Mouse (Mus musculus): ENCODE results near the gene Nmu. TPM values are rescaled to one million over a fixed set of nuclear protein-coding genes. Genes with fewer than 3 reads are reported as not detected.

Nmu gene
- polyA plus RNA-seq, 1 experiment: not detected

- no peak overlapping the region for H3K27ac ChIP-seq (replicated peaks; ENCODE audit: low read depth, low read length)
- H3K4me1 ChIP-seq (ENCODE audit: control insufficient read depth, insufficient read depth, insufficient read length, low read length): peaks cover 11% of the 10 kb centered on the region
- no peak overlapping the region for H3K4me3 ChIP-seq (ENCODE audit: insufficient read depth, low read depth, low read length)
Observed at GRCm38 (mm10) chr5:76288256-76288655, 75.3 kb downstream of the Nmu start.

GRCm38 (mm10) chr5:76287062-76287461, 76.5 kb downstream of the Nmu start:
- Histone ChIP-seq H3K4me1 (ENCODE audit: control insufficient read depth, insufficient read depth, insufficient read length, low read length) (peaks cover 14% of the 10 kb centered on the region), H3K4me3 (ENCODE audit: insufficient read depth, low read depth, low read length) (no peak overlapping the region), H3K27ac (replicated peaks; ENCODE audit: low read depth, low read length) (no peak overlapping the region)

GRCm38 (mm10) chr5:76285699-76286098, 77.9 kb downstream of the Nmu start:
- Histone ChIP-seq H3K4me1 (ENCODE audit: control insufficient read depth, insufficient read depth, insufficient read length, low read length) (peaks cover 14% of the 10 kb centered on the region), H3K4me3 (ENCODE audit: insufficient read depth, low read depth, low read length) (no peak overlapping the region), H3K27ac (replicated peaks; ENCODE audit: low read depth, low read length) (no peak overlapping the region)

- H3K4me3 ChIP-seq (ENCODE audit: insufficient read depth, low read depth, low read length): no peak overlapping the region
- H3K4me1 ChIP-seq (ENCODE audit: control insufficient read depth, insufficient read depth, insufficient read length, low read length): peaks cover 11% of the 10 kb centered on the region
- no peak overlapping the region for H3K27ac ChIP-seq (replicated peaks; ENCODE audit: low read depth, low read length)
Observed at GRCm38 (mm10) chr5:76283890-76284289, 79.7 kb downstream of the Nmu start.

Other genes with a start within 250 kb of the Nmu start
- gene Srd5a3, start 223.5 kb downstream of the Nmu start, polyA plus RNA-seq (2012; ENCODE audit: insufficient read depth, insufficient read length, missing spikeins): 6.4 and 11.9 TPM in 2 replicates
- gene Tmem165, start 179.9 kb downstream of the Nmu start, polyA plus RNA-seq (2012; ENCODE audit: insufficient read depth, insufficient read length, missing spikeins): 15.1 and 17.8 TPM in 2 replicates
- 15.9 and 21.9 TPM in 2 replicates for gene Clock, start 59.0 kb downstream of the Nmu start, polyA plus RNA-seq (2012; ENCODE audit: insufficient read depth, insufficient read length, missing spikeins)
- not detected in 2 replicates for gene Pdcl2, start 32.6 kb downstream of the Nmu start, polyA plus RNA-seq (2012; ENCODE audit: insufficient read depth, insufficient read length, missing spikeins)
- not detected in 2 replicates for gene Gm7271, start 120.3 kb upstream of the Nmu start, polyA plus RNA-seq (2012; ENCODE audit: insufficient read depth, insufficient read length, missing spikeins)
- gene Exoc1, start 165.5 kb upstream of the Nmu start, polyA plus RNA-seq (2012; ENCODE audit: insufficient read depth, insufficient read length, missing spikeins): 9.6 and 12.7 TPM in 2 replicates
- gene Cep135, start 224.9 kb upstream of the Nmu start, polyA plus RNA-seq (2012; ENCODE audit: insufficient read depth, insufficient read length, missing spikeins): 1.7 and 2.1 TPM in 2 replicates

Data from brown adipose tissue, adult 24 weeks (tissue).